8 mouse cellular contexts compared by ENCODE assay signal in the genomic region with DNA sequence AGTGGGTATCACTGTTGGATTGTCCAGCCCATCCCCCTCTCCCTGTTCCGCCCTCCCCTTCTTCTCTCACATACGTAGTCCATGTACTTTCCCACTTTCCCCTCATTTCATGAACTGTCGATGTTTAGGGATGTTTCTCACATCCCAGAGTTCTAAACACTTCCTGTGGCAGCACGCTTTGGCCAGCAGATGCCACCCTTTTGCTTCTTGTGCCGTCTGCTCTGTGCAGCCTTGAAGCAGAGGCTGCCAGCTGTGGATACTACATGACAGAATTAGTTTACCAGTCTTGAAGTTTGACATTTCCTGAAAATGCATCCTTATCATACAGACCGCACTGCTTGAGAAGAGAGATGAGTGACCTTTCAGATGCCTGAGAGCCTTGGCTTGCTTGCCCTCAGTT. TPM values are rescaled to one million over a fixed set of nuclear protein-coding genes. Genes with fewer than 3 reads are reported as not detected.
DNase-seq lines count a peak whose midpoint lies in the region; ATAC-seq and TF ChIP-seq lines count a peak whose summit lies in the region.
"Had no signal": no experiment of that assay in that cellular context is flagged by ENCODE, and none has a peak within 500 bp of the region (broad histone marks: within the 10 kb centered on the region; RNA-seq: fewer than 3 reads in every experiment).

No protein-coding gene starts in this region.

- no peaks in the 10 kb centered on the region for H3K36me3 ChIP-seq in kidney, adult 2 months (ENCODE audit: control insufficient read depth, insufficient read depth, low read length)
- H3K36me3 ChIP-seq in kidney, embryonic 15.5 days, result peaks cover 5% of the 10 kb centered on the region; the same call in 1 of the 2 replicates
- H3K36me3 ChIP-seq in embryonic facial prominence, embryonic 14.5 days (ENCODE audit: control insufficient read depth, insufficient read depth, low read length), result no peaks in the 10 kb centered on the region
- H3K36me3 ChIP-seq in intestine, embryonic 16.5 days (ENCODE audit: control insufficient read depth, insufficient read depth, low read length), result no peaks in the 10 kb centered on the region

- no peak for TF ChIP-seq POLR2A in kidney, adult 2 months (IDR thresholded peaks at IDR 0.05; ENCODE audit: low read depth, low read length)

- peak; percentile 44 for DNase-seq in kidney, adult 2 months
- peak; percentile 62 for DNase-seq in adipocyte (ENCODE audit: low spot score)
- DNase-seq in embryonic facial prominence, embryonic 14.5 days (ENCODE audit: low spot score), result peak; percentile 38
- DNase-seq in thymus, postnatal 0 days (ENCODE audit: low spot score), result no peak

- H3K4me3 ChIP-seq in kidney, adult 2 months (ENCODE audit: insufficient read depth, low read depth, low read length), result no peak overlapping the region
- no peak overlapping the region for H3K4me3 ChIP-seq in kidney, embryonic 15.5 days (replicated peaks)
- H3K4me3 ChIP-seq in embryonic facial prominence, embryonic 14.5 days (ENCODE audit: low read depth, low read length), result no peak overlapping the region
- no peak overlapping the region for H3K4me3 ChIP-seq in intestine, embryonic 16.5 days (ENCODE audit: low read length)

- H3K27ac ChIP-seq in kidney, adult 2 months (ENCODE audit: insufficient read depth, low read depth, low read length), result no peak overlapping the region
- H3K27ac ChIP-seq in kidney, embryonic 15.5 days, result no peak overlapping the region
- H3K27ac ChIP-seq in embryonic facial prominence, embryonic 14.5 days (replicated peaks; ENCODE audit: low read depth, low read length), result no peak overlapping the region
- no peak overlapping the region for H3K27ac ChIP-seq in intestine, embryonic 16.5 days (ENCODE audit: low read length)

- H3K9ac ChIP-seq in kidney, embryonic 15.5 days, result no peak overlapping the region
- H3K9ac ChIP-seq in embryonic facial prominence, embryonic 14.5 days (ENCODE audit: low read depth, low read length), result no peak overlapping the region
- H3K9ac ChIP-seq in intestine, embryonic 16.5 days (ENCODE audit: low read depth, low read length), result no peak overlapping the region

- H3K9me3 ChIP-seq in kidney, embryonic 15.5 days (replicated peaks), result no peaks in the 10 kb centered on the region
- no peaks in the 10 kb centered on the region for H3K9me3 ChIP-seq in embryonic facial prominence, embryonic 14.5 days (ENCODE audit: control insufficient read depth, low read length)
- no peaks in the 10 kb centered on the region for H3K9me3 ChIP-seq in intestine, embryonic 16.5 days (ENCODE audit: control insufficient read depth, low read length)

- no peaks in the 10 kb centered on the region for H3K4me1 ChIP-seq in kidney, adult 2 months (ENCODE audit: control insufficient read depth, insufficient read depth, low read length)
- peaks cover 21% of the 10 kb centered on the region for H3K4me1 ChIP-seq in kidney, embryonic 15.5 days
- peaks cover 15% of the 10 kb centered on the region for H3K4me1 ChIP-seq in embryonic facial prominence, embryonic 14.5 days (ENCODE audit: control insufficient read depth, insufficient read depth, low read length)
- peaks cover 17% of the 10 kb centered on the region for H3K4me1 ChIP-seq in intestine, embryonic 16.5 days (ENCODE audit: control insufficient read depth, insufficient read depth, low read length)

- TF ChIP-seq CTCF in kidney, adult 2 months (conservative IDR thresholded peaks at IDR 0.05; ENCODE audit: insufficient read depth, insufficient read length, low read depth, low read length), result peak; percentile 68

- 56% methylated on average over 6 of the region's 6 CpGs for WGBS in kidney, adult 2 months
- WGBS in kidney, embryonic 15.5 days, result 75% methylated on average over 6 of the region's 6 CpGs
- WGBS in embryonic facial prominence, embryonic 14.5 days, result 58% methylated on average over 6 of the region's 6 CpGs
- 57% methylated on average over 6 of the region's 6 CpGs for WGBS in intestine, embryonic 16.5 days

- no peak overlapping the region for H3K4me2 ChIP-seq in kidney, embryonic 15.5 days
- no peak overlapping the region for H3K4me2 ChIP-seq in embryonic facial prominence, embryonic 14.5 days (ENCODE audit: low read depth, low read length)
- H3K4me2 ChIP-seq in intestine, embryonic 16.5 days (ENCODE audit: low read depth, low read length), result no peak overlapping the region

- no peak for ATAC-seq in kidney, embryonic 15.5 days (replicated peaks; ENCODE audit: low FRiP score)
- 0 out of 2 replicates have a peak, but pooled peaks have one; percentile 33 for ATAC-seq in embryonic facial prominence, embryonic 14.5 days (ENCODE audit: low read depth)
- peak; percentile 49 for ATAC-seq in megakaryocyte progenitor cell, adult 5-6 weeks (replicated peaks; ENCODE audit: poor library complexity)
- ATAC-seq in intestine, embryonic 16.5 days, result no peak

- H3K27me3 ChIP-seq in kidney, adult 2 months (replicated peaks; ENCODE audit: control insufficient read depth, insufficient read depth, low read length), result no peaks in the 10 kb centered on the region
- H3K27me3 ChIP-seq in kidney, embryonic 15.5 days, result no peaks in the 10 kb centered on the region
- H3K27me3 ChIP-seq in embryonic facial prominence, embryonic 14.5 days (replicated peaks; ENCODE audit: control insufficient read depth, insufficient read depth, low read length), result no peaks in the 10 kb centered on the region
- H3K27me3 ChIP-seq in intestine, embryonic 16.5 days (replicated peaks; ENCODE audit: control insufficient read depth, insufficient read depth, low read length), result no peaks in the 10 kb centered on the region

RNA-seq across cellular contexts. Expression of a gene that starts 36.4 kb away (rescaled TPM):
- polyA plus RNA-seq in kidney, adult 2 months (2012; rRNA removed), result 0.36 and 0.48 TPM in 2 replicates
- 0.23 and 0.28 TPM in 2 replicates for polyA plus RNA-seq in kidney, embryonic 15.5 days (2015; fragmentation: Nextera tagmentation; extraction: Ambion mirVana)
- 0.85 and 1.2 TPM in 2 replicates for polyA plus RNA-seq in embryonic facial prominence, embryonic 14.5 days (2014; fragmentation: Nextera tagmentation; extraction: Ambion mirVana)
- 0.05 TPM in 1 of 2 replicates, not detected in the other for total RNA-seq in megakaryocyte progenitor cell, adult 5-6 weeks (2015)
- 0.08 and 0.17 TPM in 2 replicates for total RNA-seq in megakaryocyte progenitor cell, adult 5-6 weeks (2017)
- 0.22 and 0.45 TPM in 2 replicates for polyA plus RNA-seq in intestine, embryonic 16.5 days (2015; fragmentation: Nextera tagmentation; extraction: Ambion mirVana)
- not detected in 2 replicates for polyA plus RNA-seq in thymus, postnatal 0 days (2015; fragmentation: Nextera tagmentation; extraction: Ambion mirVana)

RNA-seq across cellular contexts. Expression of a gene that starts 48.0 kb away (rescaled TPM):
- polyA plus RNA-seq in kidney, adult 2 months (2012; rRNA removed), result not detected in 2 replicates
- polyA plus RNA-seq in kidney, embryonic 15.5 days (2015; fragmentation: Nextera tagmentation; extraction: Ambion mirVana), result 0.13 TPM in 1 of 2 replicates, not detected in the other
- 0.48 and 0.96 TPM in 2 replicates for polyA plus RNA-seq in embryonic facial prominence, embryonic 14.5 days (2014; fragmentation: Nextera tagmentation; extraction: Ambion mirVana)
- not detected in 2 replicates for total RNA-seq in megakaryocyte progenitor cell, adult 5-6 weeks (2015)
- not detected in 2 replicates for total RNA-seq in megakaryocyte progenitor cell, adult 5-6 weeks (2017)
- polyA plus RNA-seq in intestine, embryonic 16.5 days (2015; fragmentation: Nextera tagmentation; extraction: Ambion mirVana), result not detected in 2 replicates
- polyA plus RNA-seq in thymus, postnatal 0 days (2015; fragmentation: Nextera tagmentation; extraction: Ambion mirVana), result 0.09 TPM in 1 of 2 replicates, not detected in the other
- total RNA-seq: hematopoietic stem cell, adult 5-6 weeks had no signal

RNA-seq across cellular contexts. Expression of a gene that starts 55.8 kb away (rescaled TPM):
- polyA plus RNA-seq in kidney, adult 2 months (2012; rRNA removed), result not detected in 2 replicates
- polyA plus RNA-seq in kidney, embryonic 15.5 days (2015; fragmentation: Nextera tagmentation; extraction: Ambion mirVana), result 0.55 TPM in 1 of 2 replicates, not detected in the other
- 0.28 TPM in 1 of 2 replicates, not detected in the other for polyA plus RNA-seq in embryonic facial prominence, embryonic 14.5 days (2014; fragmentation: Nextera tagmentation; extraction: Ambion mirVana)
- total RNA-seq in megakaryocyte progenitor cell, adult 5-6 weeks (2015), result not detected in 2 replicates
- total RNA-seq in megakaryocyte progenitor cell, adult 5-6 weeks (2017), result not detected in 2 replicates
- polyA plus RNA-seq in intestine, embryonic 16.5 days (2015; fragmentation: Nextera tagmentation; extraction: Ambion mirVana), result not detected in 2 replicates
- polyA plus RNA-seq in thymus, postnatal 0 days (2015; fragmentation: Nextera tagmentation; extraction: Ambion mirVana), result 2.0 and 2.3 TPM in 2 replicates
- total RNA-seq: hematopoietic stem cell, adult 5-6 weeks had no signal

Comparison
In these comparisons a context has a peak if more than half of its experiments do, and no peak if none do; other contexts are left out.
1. ATAC-seq: peak in embryonic facial prominence, embryonic 14.5 days (single experiment) and megakaryocyte progenitor cell, adult 5-6 weeks (single experiment); none in kidney, embryonic 15.5 days (single experiment) and intestine, embryonic 16.5 days (single experiment).